Mouse (Mus musculus): ENCODE data around the gene Ptprn2.
"Not testable (repeated sequence)": the region's sequence is repeated elsewhere in the genome, so short reads cannot be mapped to it uniquely, and the experiment has no call there.

Ptprn2 gene

DNA sequence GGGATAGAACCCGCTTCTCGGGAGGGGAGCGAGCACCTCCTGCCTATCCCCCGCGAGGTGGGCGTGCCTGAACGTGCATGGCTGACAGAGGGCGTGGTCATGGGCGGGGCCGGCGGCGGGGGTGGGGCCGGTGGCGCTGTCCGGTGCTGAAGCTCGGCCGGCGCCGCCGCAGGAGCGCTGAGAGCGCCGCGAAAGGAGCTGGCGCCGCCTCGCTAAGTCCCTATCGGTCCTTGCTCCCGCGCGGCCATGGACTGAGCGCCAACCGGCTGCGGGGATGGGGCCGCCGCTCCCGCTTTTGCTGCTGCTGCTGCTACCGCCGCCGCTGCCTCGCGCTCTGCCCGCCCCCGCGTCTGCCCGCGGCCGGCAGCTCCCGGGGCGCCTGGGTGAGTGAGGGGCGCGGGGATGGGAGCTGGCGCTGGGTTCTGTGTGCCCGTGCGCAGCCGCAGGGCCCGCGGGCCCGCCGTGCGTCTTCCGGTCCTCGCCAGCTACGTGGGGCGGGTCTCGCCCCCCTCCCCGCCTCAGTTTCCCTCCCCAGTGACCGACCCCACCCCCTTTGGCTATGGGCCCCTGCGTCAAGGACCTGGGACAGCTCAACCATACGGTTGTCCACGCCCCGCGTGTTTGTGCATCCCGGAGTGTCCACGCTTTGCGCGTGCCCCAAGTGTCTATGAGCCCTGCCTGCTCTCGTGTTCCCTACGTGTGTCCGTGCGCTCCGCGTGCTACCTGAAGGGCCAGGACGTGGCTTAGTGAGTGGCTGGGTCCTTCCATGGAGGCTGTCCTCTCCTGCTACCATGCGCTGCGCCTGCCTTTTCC, at the start of gene Ptprn2:
TSS of gene Ptprn2 (plus strand) at position 130 of the 813 bp plus-strand sequence.
- DNase-seq (ENCODE audit: low spot score) = peak; percentile 67

DNA sequence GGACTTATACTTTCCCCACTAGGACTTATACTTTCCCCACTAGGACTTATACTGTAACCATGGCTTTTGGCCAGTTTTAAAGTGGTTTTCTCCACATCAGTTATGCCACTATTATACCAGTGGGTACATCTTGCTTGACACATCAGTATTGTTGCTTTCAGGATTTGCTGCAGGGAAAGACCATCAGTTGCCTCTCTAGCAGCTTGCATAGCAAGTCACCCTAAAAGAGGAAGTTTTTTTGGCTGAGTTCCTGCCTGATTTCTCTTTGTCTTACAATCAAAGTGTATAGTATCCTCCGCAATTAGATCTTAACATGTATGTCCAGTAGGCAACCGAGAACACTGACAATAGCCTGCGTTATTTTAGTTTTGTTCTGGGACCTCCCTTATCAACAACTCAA, 49.4 kb upstream of the Ptprn2 start:
- no peak for DNase-seq (ENCODE audit: low spot score)

DNA sequence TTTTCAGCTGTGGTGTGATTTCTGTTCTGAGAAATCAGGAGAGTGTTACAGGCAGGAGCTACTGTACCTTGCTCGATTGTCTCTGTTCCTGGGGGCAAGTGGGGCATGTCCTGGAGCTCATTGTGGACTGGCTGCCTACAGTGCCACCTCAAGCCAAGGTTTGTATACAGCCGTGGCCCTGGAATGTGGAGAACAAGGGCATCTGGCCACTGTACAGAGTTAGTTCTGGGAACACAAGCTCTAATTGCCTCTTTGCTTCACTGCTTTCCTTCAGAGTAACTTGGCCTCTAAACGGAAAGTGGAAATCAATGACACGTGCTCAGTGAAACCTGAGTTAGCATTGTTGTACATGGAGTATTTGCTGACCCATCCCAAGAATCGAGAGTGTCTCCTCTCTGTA, 46.9 kb upstream of the Ptprn2 start:
- no peak for DNase-seq (ENCODE audit: low spot score)

- DNase-seq (ENCODE audit: low spot score) = no peak
Measured at GRCm38 (mm10) chr12:116442184-116442583, 43.3 kb upstream of the Ptprn2 start.

- DNase-seq (ENCODE audit: low spot score) = no peak
Measured at GRCm38 (mm10) chr12:116449536-116449935, 36.0 kb upstream of the Ptprn2 start.

GRCm38 (mm10) chr12:116460379-116461065, 25.0 kb upstream of the Ptprn2 start:
- DNase-seq (ENCODE audit: low spot score) = no peak

- DNase-seq (ENCODE audit: low spot score) = no peak
Measured at GRCm38 (mm10) chr12:116467030-116467429, 18.5 kb upstream of the Ptprn2 start.

GRCm38 (mm10) chr12:116468348-116468747, 17.2 kb upstream of the Ptprn2 start:
- no peak for DNase-seq (ENCODE audit: low spot score)

- DNase-seq (ENCODE audit: low spot score) = no peak
Measured at GRCm38 (mm10) chr12:116469096-116469495, 16.4 kb upstream of the Ptprn2 start.

DNA sequence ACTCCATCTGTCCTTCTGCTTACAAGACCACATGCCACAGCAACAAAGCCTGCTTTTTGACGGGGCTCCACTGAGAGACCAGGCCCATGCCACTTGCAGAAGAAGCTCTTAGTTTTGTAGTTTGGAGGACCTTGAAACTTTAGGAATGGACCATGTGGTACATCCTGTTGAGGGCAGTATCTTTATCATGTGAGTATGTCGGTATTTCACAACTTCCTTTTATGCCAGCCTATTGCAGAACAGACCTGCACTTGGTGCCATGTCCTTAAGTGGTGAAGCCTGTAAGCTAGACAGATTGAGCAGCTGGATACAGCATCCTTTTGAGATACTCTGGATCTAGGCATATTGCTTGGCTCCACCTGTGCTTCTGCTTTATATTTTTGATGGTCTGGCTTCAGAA, 12.3 kb upstream of the Ptprn2 start:
- DNase-seq (ENCODE audit: low spot score) = no peak

GRCm38 (mm10) chr12:116473761-116474160, 11.8 kb upstream of the Ptprn2 start:
- DNase-seq (ENCODE audit: low spot score) = no peak

GRCm38 (mm10) chr12:116474676-116475075, 10.8 kb upstream of the Ptprn2 start:
- no peak for DNase-seq (ENCODE audit: low spot score)

DNA sequence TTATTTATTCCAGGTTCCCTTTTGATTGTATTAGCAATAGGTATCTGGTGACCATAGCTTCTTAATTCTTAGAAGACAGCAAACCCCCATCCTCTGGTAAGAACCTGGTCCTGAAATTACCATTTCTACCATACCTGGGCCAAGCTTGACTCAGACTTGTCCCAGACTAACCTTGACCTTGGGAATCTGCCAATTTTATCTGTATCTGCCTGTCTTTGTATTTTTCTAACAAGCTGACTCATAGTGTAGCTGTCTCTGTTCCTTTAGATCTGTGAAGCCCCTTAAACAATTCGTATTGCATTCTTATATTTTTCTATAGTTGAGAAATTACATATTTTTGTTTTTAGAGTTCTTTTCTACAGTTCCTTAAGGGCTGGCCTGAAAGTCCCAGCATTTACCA, 6.7 kb upstream of the Ptprn2 start:
- no peak for DNase-seq (ENCODE audit: low spot score)

- DNase-seq (ENCODE audit: low spot score) = no peak
Measured at GRCm38 (mm10) chr12:116481921-116482320, 3.6 kb upstream of the Ptprn2 start.

DNA sequence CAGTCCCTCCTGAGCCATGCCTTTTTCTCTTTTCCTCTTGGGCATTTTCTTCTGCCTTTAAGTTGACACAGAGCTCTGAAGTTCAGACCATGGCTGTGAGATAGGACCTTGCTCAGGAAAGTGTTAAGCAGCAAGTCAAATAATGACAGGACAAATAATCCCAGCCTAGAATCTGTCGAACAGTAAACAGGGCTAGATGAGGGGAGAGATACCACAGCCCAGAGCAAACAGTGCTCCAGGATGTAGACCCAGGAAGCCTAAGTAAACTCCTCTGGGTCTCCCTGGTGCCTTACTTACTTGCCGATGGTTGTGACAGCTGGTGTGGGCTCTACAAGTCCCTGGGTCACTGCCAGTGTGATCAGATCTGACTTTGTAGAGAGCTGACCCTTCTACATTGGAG, 1.9 kb upstream of the Ptprn2 start:
- DNase-seq (ENCODE audit: low spot score) = no peak

- no peak for DNase-seq (ENCODE audit: low spot score)
Measured at GRCm38 (mm10) chr12:116484991-116485390, 529 bp upstream of the Ptprn2 start.

DNA sequence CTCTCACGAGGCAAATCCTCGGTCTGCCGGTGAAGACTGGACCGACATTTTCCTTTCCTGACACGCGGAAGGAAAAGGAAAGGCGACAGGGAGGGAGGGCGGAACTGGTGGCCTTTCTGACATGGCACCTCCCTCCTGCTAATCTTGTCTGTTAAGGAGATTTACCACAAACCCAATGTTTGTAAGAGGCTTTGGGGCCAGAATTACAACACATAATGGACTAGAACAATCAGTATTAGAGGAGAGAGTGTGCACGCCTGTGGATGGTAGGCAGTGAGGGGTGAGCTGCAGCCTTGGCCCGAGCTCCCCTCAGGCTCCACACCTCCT, 847 bp downstream of the Ptprn2 start:
- DNase-seq (ENCODE audit: low spot score) = no peak

DNA sequence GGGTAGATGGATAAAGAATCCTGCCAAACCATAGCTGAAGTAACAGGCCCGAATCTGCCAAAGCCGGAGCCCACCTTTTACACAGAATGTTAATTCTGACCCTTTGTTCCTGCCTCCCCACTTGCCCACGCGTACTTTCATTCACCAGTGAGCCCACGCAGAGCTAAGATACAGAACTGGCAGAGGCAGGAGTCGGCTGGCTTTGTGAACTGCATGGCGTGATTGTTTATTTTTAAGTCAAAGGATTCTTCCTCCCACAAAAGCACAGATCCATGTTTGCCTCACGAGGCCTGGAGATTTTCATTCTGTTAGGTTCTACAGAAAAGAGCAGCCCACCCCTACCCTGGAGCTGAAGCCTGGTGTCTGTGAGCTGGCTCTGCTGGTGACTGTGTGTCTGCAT, 3.3 kb downstream of the Ptprn2 start:
- DNase-seq (ENCODE audit: low spot score) = peak; percentile 47

DNA sequence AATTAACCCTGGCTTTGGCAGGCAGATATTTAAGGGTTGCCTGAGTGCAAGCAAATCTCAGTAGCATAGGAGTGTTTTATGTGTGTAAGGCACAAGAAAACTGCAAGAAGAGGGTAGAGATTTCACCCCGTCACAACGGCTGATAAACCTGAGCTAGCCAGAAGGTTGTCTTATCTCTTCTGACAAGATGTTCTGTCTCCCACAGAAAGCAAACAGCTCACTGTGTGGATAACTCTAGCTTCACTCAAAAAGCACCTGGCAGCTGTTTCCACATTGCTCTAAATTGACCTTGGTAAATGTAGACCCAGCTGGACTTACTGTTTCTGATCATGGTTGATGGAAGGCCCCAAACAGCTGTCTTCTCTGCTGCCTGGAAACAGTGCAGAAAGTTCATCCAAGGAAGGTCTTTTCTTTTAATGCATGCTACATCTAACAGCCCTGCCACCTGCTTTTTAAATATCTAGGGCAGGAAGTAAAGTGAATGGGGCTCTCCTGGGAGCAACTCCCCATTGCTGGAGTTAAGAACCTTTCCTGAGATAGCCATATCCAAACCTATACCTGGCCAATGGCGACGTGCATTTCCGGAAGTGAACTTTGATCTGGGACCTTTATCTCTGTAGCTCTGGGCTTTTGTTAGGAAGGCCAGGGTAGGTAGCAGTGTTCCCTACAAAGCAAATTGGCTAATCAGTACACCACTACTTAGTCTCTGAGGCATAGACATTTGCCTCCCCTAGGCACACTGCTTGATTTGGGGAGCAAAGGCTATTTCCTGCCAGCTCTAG, 5.2 kb downstream of the Ptprn2 start:
- DNase-seq (ENCODE audit: low spot score) = no peak

DNA sequence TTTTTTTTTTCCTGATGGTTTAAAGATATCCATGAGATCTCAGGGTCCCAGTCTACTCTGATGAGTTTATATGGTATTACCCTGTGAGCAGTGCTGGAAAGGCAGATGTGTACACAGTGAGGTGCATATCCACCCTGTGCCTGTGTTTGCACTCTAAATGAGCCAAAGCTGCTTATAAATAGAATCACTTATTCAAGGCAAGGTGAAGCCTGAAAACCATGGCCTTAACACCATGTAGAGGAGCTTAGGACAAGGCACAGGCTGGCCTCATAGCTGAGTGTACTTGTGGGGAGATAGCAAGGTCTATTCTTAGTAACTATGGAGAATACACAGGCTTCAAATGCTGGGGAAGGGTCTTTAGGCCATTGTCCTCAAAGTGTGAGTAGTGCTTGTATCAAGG, 13.1 kb downstream of the Ptprn2 start:
- DNase-seq (ENCODE audit: low spot score) = no peak

DNA sequence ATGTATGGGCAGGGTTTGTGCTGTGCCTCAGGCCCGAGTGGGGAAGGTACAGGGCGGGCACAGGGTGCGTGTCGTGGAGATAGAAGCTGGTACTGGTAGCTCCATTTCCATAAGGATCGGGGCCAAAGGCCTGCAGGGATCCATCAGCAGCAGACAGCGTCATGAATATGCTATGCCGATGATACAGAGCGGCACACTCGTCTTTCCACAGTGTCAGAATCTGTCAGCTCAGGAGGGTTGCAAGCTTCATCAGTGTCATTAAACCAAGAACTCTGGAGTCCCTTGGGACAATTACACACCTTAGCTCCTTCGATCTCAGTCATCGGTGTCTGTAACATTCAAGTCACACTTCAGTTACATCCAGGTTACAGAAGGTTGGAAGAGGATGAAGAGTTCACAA, 15.1 kb downstream of the Ptprn2 start:
- no peak for DNase-seq (ENCODE audit: low spot score)

GRCm38 (mm10) chr12:116512482-116512881, 27.0 kb downstream of the Ptprn2 start:
- DNase-seq (ENCODE audit: low spot score) = no peak

GRCm38 (mm10) chr12:116513788-116514187, 28.3 kb downstream of the Ptprn2 start:
- not testable (repeated sequence) for DNase-seq (ENCODE audit: low spot score)

Data from layer of hippocampus, adult 11-12 months (tissue).